Mouse (Mus musculus) duodenum, adult 2 months (tissue): ENCODE measurements around the gene Mrpl18. TPM values are rescaled to one million over a fixed set of nuclear protein-coding genes. Genes with fewer than 3 reads are reported as not detected.

Experiments used
- polyA plus RNA-seq: library from polyadenylated mRNA; depleted of rRNA; stranded (reverse); fragments of >200 nt; gene quantifications from 2 replicates; pipeline ENCODE4 v1.2.3, GENCODE M21; 2012; ENCODE audit warnings: low replicate concordance; rRNA removed

The Mrpl18 gene
- 22.1 and 31.4 TPM in 2 replicates for polyA plus RNA-seq

DNA sequence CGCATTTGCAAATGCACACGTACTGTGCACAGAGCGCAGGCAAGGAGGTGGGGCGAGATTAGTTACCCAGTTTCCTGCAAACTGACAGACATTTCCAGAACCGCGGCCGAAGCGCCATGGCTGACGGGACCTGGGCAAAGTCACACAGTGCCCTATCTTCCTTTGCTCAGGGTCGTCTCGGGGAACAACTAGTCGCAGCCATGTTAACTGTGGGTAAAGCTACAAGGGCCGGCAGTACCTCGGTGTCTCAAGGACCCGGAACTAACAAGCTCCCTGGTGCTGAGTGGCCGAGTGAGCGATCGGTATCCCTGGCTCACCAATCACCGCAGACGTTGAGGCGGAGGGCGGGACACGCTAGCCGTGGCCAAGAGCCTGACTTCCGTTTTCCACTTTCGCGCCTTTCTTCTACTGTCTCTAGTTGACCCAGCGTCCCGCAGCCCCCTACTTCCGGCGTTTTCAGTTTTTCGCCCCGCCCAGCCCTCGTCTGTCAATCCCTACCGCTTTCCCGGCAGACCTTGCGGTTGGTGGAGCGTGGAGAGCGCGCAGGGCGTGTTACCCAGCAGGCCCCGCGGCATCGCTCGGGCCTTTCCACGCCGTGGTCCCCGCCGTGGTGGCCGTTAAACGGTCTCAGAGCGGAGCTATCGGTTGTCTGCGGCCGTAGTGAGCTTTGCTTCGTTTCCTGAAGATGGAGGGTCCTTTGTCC lies at the start of gene Mrpl18:
Mrpl18 (minus strand) TSS at position 465 of the 703 bp plus-strand sequence.

DNA sequence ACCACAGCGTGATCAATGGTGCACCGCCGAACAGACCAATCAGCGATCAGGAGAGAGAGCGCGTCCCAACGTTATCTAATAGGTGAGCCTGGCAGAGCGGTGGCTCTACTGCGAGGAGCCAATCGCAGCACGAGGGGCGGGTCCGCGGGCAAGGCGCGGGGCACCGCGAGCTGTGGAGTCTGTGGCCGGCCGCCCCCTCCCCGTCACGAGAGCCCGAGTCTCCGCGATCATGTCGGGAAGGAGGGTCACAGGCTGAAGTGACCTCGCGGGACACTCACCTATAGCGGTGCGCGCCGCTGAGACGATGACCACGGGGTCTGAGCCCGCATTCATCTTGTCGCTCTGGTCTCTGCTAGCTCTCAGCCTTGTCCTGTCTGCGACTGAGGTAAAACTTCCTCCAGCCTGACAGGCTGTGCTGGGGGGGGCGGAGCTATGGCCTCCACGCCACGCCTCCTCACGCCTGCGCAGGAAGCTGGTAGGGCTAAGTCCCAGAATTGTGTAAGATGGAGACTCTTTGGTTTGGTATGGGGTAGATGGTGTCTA lies 44.3 kb upstream of the Mrpl18 start, which contains the start of gene Acat2:
Acat2 (minus strand) TSS at position 417 of the 543 bp plus-strand sequence.

DNA sequence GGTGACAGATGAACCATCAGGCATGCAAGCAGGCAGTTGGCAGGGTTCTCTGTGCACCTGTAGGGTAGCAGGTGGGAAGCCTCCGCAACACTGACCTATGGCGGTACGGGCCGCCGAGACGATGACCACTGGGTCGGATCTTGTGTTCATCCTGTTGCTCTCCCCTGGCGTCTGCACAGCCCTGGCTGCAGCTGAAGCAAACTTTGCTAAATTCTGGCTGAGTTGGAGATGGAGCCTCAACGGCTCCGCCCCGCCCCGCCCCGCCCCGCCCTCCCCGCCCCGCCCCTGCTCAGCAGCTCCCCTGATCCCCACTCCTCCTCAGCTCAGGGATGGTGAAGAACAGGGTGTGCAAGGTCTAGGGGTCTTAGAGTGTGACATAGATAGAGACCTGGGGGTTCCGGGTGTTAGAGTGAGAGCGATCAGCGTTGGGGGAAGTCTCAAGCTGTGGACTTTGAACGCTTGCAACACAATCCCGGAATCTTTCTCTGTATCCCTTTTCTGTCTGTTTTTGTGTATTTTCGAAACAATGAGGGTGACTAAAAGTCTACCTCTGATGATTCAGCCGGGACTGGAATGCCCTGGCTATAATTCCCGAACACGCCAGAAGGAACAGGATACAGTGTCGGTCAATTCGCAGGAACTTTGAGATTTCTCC lies 24.1 kb upstream of the Mrpl18 start, which contains the start of gene Acat3:
Acat3 (minus strand) TSS at position 450 of the 655 bp plus-strand sequence.

DNA sequence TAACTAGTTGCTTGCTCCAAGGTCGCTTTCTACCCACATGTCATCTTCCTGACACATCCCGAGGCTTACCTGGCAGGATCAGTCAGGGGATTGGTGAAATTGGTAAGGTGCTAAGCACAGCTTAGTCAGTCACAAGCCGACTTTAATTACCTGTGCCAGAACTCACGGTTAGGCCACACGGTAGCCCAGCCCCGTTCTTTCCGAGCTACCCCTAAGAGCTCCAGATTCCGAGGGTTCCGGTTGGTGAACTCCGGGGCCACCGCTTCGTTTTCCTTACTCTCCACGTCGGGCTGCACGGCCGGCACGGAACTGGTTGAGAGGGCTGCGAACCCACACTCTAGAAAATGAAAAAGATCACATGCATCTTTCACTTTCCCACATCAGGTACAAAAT lies 661 bp downstream of the Mrpl18 start, which contains the start of gene Tcp1:
Tcp1 (plus strand) TSS at position 214 of the 393 bp plus-strand sequence.

DNA sequence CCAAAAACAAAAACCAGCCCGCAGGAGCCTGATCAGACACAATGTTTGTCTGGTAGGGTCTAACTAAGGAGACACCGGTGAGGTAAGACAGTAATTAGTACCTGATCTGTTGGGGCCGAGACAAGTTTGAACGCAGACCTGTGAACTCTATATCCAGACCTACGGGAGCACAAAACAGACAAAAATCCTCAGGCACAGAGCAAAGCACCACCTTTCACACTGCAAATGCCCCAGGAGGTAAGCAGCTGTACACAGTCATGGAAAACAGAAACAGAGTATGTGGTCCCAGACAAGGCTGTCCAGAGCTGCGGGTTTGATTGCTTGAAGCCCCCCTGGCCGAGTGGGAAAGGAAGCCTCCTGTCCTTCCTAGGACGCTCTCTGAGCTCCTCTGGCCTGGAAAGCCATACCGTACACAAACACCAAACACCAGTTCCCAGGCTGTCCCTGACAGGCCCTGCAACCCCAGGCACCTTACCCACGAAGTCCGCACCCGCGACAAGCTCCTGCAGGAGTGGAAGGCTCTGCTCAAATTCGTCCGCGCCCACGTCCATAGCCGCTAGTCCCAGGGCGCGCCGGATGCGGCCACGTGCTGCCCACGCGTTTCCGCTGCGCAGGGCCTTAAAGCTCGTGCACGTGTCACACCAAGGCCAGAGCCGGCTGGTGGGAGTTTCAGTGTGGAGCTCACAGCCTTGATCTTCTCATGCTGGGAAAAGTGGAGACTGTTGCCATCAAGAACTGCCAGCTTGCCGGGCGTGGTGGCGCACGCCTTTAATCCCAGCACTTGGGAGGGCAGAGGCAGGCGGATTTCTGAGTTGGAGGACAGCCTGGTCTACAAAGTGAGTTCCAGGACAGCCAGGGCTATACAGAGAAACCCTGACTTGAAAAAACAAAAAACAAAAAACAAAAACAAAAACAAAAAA lies 6.5 kb downstream of the Mrpl18 start, which contains the start of gene Pnldc1:
Pnldc1 (minus strand) TSS at position 870 of the 920 bp plus-strand sequence.

DNA sequence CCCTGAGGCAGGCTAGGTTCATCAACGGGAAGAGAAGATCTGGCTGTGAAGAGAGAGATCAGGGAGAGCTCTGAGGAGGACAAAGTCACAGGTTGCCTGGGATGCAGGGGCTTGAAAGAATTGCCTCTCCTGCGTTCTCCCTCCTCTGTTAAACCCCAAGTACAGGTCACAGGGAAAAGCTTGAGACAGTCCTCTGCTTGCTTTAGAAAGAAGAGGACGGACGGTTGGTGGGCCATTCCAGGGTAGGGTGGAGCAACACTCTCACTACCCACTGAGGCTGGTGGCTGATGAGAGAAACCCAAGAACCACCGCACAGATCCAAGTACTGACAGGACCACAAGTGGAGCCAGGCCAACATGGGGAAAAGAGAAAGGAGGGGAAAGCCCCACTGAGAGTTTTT lies 40.4 kb downstream of the Mrpl18 start, which contains the start of gene Mrgprh:
Mrgprh (plus strand) TSS at position 301 of the 400 bp plus-strand sequence.

DNA sequence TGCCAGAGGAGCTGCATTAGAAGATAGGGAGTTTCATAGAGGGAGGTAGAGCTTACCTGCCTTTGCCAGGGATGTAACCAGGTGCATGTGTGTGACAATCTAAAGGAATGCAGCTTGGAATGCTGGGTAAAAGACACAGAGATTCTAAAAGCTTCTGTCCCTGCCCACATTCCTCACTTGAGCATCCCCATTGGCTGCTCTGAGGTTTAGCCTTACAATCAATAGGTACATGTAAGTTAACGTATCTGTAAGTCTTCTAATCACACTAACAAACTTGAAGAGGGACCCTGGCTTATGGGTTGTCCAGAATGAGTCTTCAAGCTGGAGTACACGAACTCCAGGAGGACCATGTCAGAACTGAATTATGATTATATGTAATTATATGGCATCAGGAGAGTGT lies 48.1 kb downstream of the Mrpl18 start, which contains the start of gene Mas1:
Mas1 (minus strand) TSS at position 101 of the 400 bp plus-strand sequence.

Other genes starting within 250 kb of the Mrpl18 start
- 55.1 and 113 TPM in 2 replicates for gene Slc22a1, start 240.5 kb downstream of the Mrpl18 start, polyA plus RNA-seq
- 9.5 and 15.8 TPM in 2 replicates for gene Igf2r, start 146.7 kb downstream of the Mrpl18 start, polyA plus RNA-seq
- not detected in 2 replicates for gene Mas1, start 48.2 kb downstream of the Mrpl18 start, polyA plus RNA-seq
- not detected in 2 replicates for gene Mrgprh, start 40.3 kb downstream of the Mrpl18 start, polyA plus RNA-seq
- gene Pnldc1, start 6.1 kb downstream of the Mrpl18 start, polyA plus RNA-seq: 0.58 and 0.60 TPM in 2 replicates
- gene Tcp1, start 644 bp downstream of the Mrpl18 start, polyA plus RNA-seq: 13.8 and 17.2 TPM in 2 replicates
- gene Acat3, start 24.3 kb upstream of the Mrpl18 start, polyA plus RNA-seq: 0.50 TPM in 1 of 2 replicates, not detected in the other
- gene Acat2, start 44.4 kb upstream of the Mrpl18 start, polyA plus RNA-seq: 3.8 and 5.5 TPM in 2 replicates
- 10.2 and 10.7 TPM in 2 replicates for gene Wtap, start 77.8 kb upstream of the Mrpl18 start, polyA plus RNA-seq
- gene Sod2, start 90.5 kb upstream of the Mrpl18 start, polyA plus RNA-seq: 383 and 394 TPM in 2 replicates
- gene Gpr31b, start 136.0 kb upstream of the Mrpl18 start, polyA plus RNA-seq: 0.75 TPM in 1 of 2 replicates, not detected in the other
- 0.08 TPM in 1 of 2 replicates, not detected in the other for gene Tcp10b, start 144.8 kb upstream of the Mrpl18 start, polyA plus RNA-seq
- gene Unc93a, start 215.5 kb upstream of the Mrpl18 start, polyA plus RNA-seq: 1.1 and 5.7 TPM in 2 replicates